Mouse (Mus musculus): ENCODE data around the gene Gucy1b2. TPM values are rescaled to one million over a fixed set of nuclear protein-coding genes. Genes with fewer than 3 reads are reported as not detected.

Gene Gucy1b2
- polyA plus RNA-seq, 1 experiment from 2014 or later: 0.66 TPM

- TF ChIP-seq CTCF (IDR thresholded peaks at IDR 0.05; ENCODE audit: low read depth): no peak
- H3K27ac ChIP-seq (ENCODE audit: low read depth): no peak overlapping the region
- no peaks in the 10 kb centered on the region for H3K9me3 ChIP-seq (ENCODE audit: low read depth, low read length)
- no peaks in the 10 kb centered on the region for H3K4me1 ChIP-seq (ENCODE audit: insufficient read depth)
- H3K36me3 ChIP-seq (ENCODE audit: insufficient read depth): no peaks in the 10 kb centered on the region
- WGBS: 67% methylated on average over 7 of the region's 7 CpGs
- no peaks in the 10 kb centered on the region for H3K27me3 ChIP-seq (ENCODE audit: insufficient read depth, low read length)
- ATAC-seq (ENCODE audit: insufficient read depth) (peak; percentile 20; the same call in 1 of the 2 replicates), DNase-seq (no peak)
- no peak overlapping the region for H3K4me2 ChIP-seq
- no peak overlapping the region for H3K9ac ChIP-seq
- no peak overlapping the region for H3K4me3 ChIP-seq (ENCODE audit: low read depth, low read length)
Observed at GRCm38 (mm10) chr14:62446385-62447213, 9.5 kb downstream of the Gucy1b2 start.

DNA sequence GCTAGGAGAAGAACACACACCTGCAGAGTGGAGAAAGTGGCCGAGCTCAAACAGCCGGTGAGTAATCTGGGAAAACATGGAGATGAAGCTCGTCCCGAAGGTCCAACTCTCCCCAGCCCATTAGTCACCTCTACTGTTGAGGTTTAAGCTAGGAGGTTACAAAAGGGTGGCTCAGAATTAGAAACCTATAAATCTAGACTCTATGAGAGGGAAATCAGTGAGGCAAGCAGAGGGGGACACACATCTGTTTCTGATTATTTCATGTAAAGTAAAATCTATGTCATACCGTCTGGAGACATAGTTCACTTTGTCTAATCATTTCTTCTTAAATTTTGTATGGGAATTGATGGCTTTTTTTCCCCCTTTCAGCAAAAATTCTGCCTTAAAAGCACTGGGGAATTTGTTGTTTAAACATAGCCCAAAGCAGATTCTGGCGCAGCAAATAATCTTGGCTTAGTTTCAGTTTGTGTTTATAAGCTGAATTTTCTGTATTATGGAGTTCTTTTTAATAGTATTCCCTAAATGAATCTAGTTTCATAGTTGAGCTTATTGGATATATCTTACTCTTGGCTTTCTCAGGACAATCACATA, 12.2 kb downstream of the Gucy1b2 start:
- Histone ChIP-seq H3K4me1 (ENCODE audit: insufficient read depth) (no peaks in the 10 kb centered on the region), H3K9me3 (ENCODE audit: low read depth, low read length) (no peaks in the 10 kb centered on the region), H3K27me3 (ENCODE audit: insufficient read depth, low read length) (no peaks in the 10 kb centered on the region), H3K4me2 (no peak overlapping the region), H3K4me3 (ENCODE audit: low read depth, low read length) (no peak overlapping the region), H3K27ac (ENCODE audit: low read depth) (no peak overlapping the region), H3K36me3 (ENCODE audit: insufficient read depth) (no peaks in the 10 kb centered on the region), H3K9ac (no peak overlapping the region)
- 42% methylated on average over 6 of the region's 6 CpGs for WGBS
- TF ChIP-seq CTCF (IDR thresholded peaks at IDR 0.05; ENCODE audit: low read depth): no peak
- no peak for ATAC-seq (ENCODE audit: insufficient read depth)
- DNase-seq: peak; percentile 68

- DNase-seq: peak; percentile 17
- Histone ChIP-seq H3K4me2 (no peak overlapping the region), H3K4me1 (ENCODE audit: insufficient read depth) (no peaks in the 10 kb centered on the region), H3K27me3 (ENCODE audit: insufficient read depth, low read length) (no peaks in the 10 kb centered on the region), H3K9me3 (ENCODE audit: low read depth, low read length) (no peaks in the 10 kb centered on the region), H3K27ac (ENCODE audit: low read depth) (no peak overlapping the region), H3K4me3 (ENCODE audit: low read depth, low read length) (no peak overlapping the region), H3K36me3 (ENCODE audit: insufficient read depth) (no peaks in the 10 kb centered on the region), H3K9ac (no peak overlapping the region)
- ATAC-seq (ENCODE audit: insufficient read depth): no peak
- TF ChIP-seq CTCF (IDR thresholded peaks at IDR 0.05; ENCODE audit: low read depth): no peak
- WGBS: 43% methylated on average over 1 of the region's 1 CpGs
Observed at GRCm38 (mm10) chr14:62442971-62443370, 13.1 kb downstream of the Gucy1b2 start.

- no peak overlapping the region for H3K27ac ChIP-seq (ENCODE audit: low read depth)
- H3K4me3 ChIP-seq (ENCODE audit: low read depth, low read length): no peak overlapping the region
- TF ChIP-seq CTCF (IDR thresholded peaks at IDR 0.05; ENCODE audit: low read depth): no peak
- ATAC-seq (ENCODE audit: insufficient read depth) (no peak), DNase-seq (no peak)
- H3K9ac ChIP-seq: no peak overlapping the region
- H3K36me3 ChIP-seq (ENCODE audit: insufficient read depth): no peaks in the 10 kb centered on the region
- H3K4me1 ChIP-seq (ENCODE audit: insufficient read depth): no peaks in the 10 kb centered on the region
- H3K9me3 ChIP-seq (ENCODE audit: low read depth, low read length): no peaks in the 10 kb centered on the region
- no peak overlapping the region for H3K4me2 ChIP-seq
- H3K27me3 ChIP-seq (ENCODE audit: insufficient read depth, low read length): no peaks in the 10 kb centered on the region
Observed at GRCm38 (mm10) chr14:62440036-62440435, 16.1 kb downstream of the Gucy1b2 start.

DNA sequence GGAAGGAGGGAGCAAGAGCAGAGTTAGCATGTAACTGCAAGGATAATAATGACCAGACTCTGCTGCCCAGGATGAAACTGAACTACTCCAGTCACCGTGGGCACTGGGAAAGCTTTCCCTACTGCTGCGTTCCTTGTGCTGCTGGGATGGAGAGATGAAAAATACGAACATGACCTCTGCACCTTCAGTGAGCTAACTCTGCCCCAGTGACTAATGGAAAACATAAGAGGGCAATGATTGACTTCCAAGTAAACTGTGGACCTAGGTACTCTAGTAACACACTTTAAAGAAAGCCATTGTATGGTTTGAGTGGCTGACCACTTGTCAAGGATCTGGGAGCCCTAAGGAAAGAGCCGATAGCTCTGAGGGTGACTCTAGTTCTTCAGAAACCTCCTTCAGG, 17.9 kb downstream of the Gucy1b2 start:
- TF ChIP-seq CTCF (IDR thresholded peaks at IDR 0.05; ENCODE audit: low read depth): no peak
- H3K36me3 ChIP-seq (ENCODE audit: insufficient read depth): no peaks in the 10 kb centered on the region
- H3K27me3 ChIP-seq (ENCODE audit: insufficient read depth, low read length): no peaks in the 10 kb centered on the region
- no peak for DNase-seq
- H3K4me2 ChIP-seq: no peak overlapping the region
- H3K4me3 ChIP-seq (ENCODE audit: low read depth, low read length): no peak overlapping the region
- no peak overlapping the region for H3K9ac ChIP-seq
- 65% methylated on average over 4 of the region's 4 CpGs for WGBS
- H3K27ac ChIP-seq (ENCODE audit: low read depth): no peak overlapping the region
- no peak for ATAC-seq (ENCODE audit: insufficient read depth)
- H3K9me3 ChIP-seq (ENCODE audit: low read depth, low read length): no peaks in the 10 kb centered on the region
- no peaks in the 10 kb centered on the region for H3K4me1 ChIP-seq (ENCODE audit: insufficient read depth)

DNA sequence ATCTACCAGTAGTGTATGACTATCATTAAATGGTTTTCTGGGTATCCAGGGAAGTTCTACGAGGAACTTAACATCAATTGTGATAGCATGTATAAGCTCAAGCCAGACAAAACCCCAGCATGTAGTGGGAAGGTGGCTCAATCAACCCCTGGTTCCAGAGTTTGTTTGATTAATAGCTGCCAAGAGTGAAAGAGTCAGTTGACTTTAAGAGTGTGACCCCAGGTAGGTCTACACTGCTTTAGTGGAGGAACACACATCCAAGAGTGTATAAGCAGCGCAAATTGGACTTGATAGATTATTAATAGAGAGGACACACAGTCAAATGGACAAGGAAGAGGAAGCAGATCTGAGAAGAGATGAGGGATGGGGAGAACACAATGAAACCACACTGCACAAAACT, 18.3 kb downstream of the Gucy1b2 start:
- H3K27ac ChIP-seq (ENCODE audit: low read depth): no peak overlapping the region
- TF ChIP-seq CTCF (IDR thresholded peaks at IDR 0.05; ENCODE audit: low read depth): no peak
- H3K4me3 ChIP-seq (ENCODE audit: low read depth, low read length): no peak overlapping the region
- no peaks in the 10 kb centered on the region for H3K4me1 ChIP-seq (ENCODE audit: insufficient read depth)
- no peak overlapping the region for H3K9ac ChIP-seq
- no peaks in the 10 kb centered on the region for H3K9me3 ChIP-seq (ENCODE audit: low read depth, low read length)
- 79% methylated on average over 2 of the region's 2 CpGs for WGBS
- H3K36me3 ChIP-seq (ENCODE audit: insufficient read depth): no peaks in the 10 kb centered on the region
- no peaks in the 10 kb centered on the region for H3K27me3 ChIP-seq (ENCODE audit: insufficient read depth, low read length)
- ATAC-seq (ENCODE audit: insufficient read depth) (no peak), DNase-seq (no peak)
- H3K4me2 ChIP-seq: no peak overlapping the region

- H3K4me3 ChIP-seq (ENCODE audit: low read depth, low read length): no peak overlapping the region
- no peaks in the 10 kb centered on the region for H3K27me3 ChIP-seq (ENCODE audit: insufficient read depth, low read length)
- H3K4me1 ChIP-seq (ENCODE audit: insufficient read depth): no peaks in the 10 kb centered on the region
- H3K9ac ChIP-seq: no peak overlapping the region
- H3K36me3 ChIP-seq (ENCODE audit: insufficient read depth): no peaks in the 10 kb centered on the region
- WGBS: 54% methylated on average over 2 of the region's 2 CpGs
- TF ChIP-seq CTCF (IDR thresholded peaks at IDR 0.05; ENCODE audit: low read depth): no peak
- DNase-seq (no peak), ATAC-seq (ENCODE audit: insufficient read depth) (no peak)
- no peak overlapping the region for H3K27ac ChIP-seq (ENCODE audit: low read depth)
- H3K4me2 ChIP-seq: no peak overlapping the region
- H3K9me3 ChIP-seq (ENCODE audit: low read depth, low read length): no peaks in the 10 kb centered on the region
Observed at GRCm38 (mm10) chr14:62425277-62425691, 30.8 kb downstream of the Gucy1b2 start.

Data from lung, embryonic 14.5 days (tissue).